Mouse (Mus musculus) layer of hippocampus, postnatal 10 days (tissue): Measurements from ENCODE around the gene Tbx20. TPM values are rescaled to one million over a fixed set of nuclear protein-coding genes. Genes with fewer than 3 reads are reported as not detected.
A peak's percentile ranks its signal among the peaks of the same experiment; 100 is the strongest.

Experiments used
- DNase-seq, 2 experiments: peaks; one replicate each; pipeline ENCODE4 v3.0.0; 2021; ENCODE audit warnings: low spot score in 2 of 2
- long read RNA-seq: library from polyadenylated mRNA; stranded (forward); transcript quantifications from one replicate; pipeline ENCODE4 v2.0.0, GENCODE M21; 2023
- total RNA-seq, 2 experiments: library from RNA; stranded (reverse); gene quantifications; 2 replicates each; pipeline ENCODE4 v1.2.3; 2021

Tbx20 gene
- total RNA-seq, result not detected
- long read RNA-seq, result 0 reads

GRCm38 (mm10) chr9:24774160-24774969, at the start of gene Tbx20:
Tbx20 (minus strand) TSS chr9:24774303.
- DNase-seq, result no peak

- no peak for DNase-seq
Measured at GRCm38 (mm10) chr9:24818511-24818910, 44.4 kb upstream of the Tbx20 start.

- peak in 1 of 2 experiments; percentile 5 for DNase-seq
Measured at GRCm38 (mm10) chr9:24812461-24812860, 38.4 kb upstream of the Tbx20 start.

GRCm38 (mm10) chr9:24792110-24792509, 18.0 kb upstream of the Tbx20 start:
- DNase-seq, result no peak

- DNase-seq, result no peak
Measured at GRCm38 (mm10) chr9:24789396-24789795, 15.3 kb upstream of the Tbx20 start.

GRCm38 (mm10) chr9:24782338-24782737, 8.2 kb upstream of the Tbx20 start:
- no peak for DNase-seq

GRCm38 (mm10) chr9:24780929-24781441, 6.9 kb upstream of the Tbx20 start:
- DNase-seq, result no peak

- no peak for DNase-seq
Measured at GRCm38 (mm10) chr9:24780391-24780928, 6.4 kb upstream of the Tbx20 start.

- DNase-seq, result no peak
Measured at GRCm38 (mm10) chr9:24779975-24780374, 5.9 kb upstream of the Tbx20 start.

GRCm38 (mm10) chr9:24778571-24778970, 4.5 kb upstream of the Tbx20 start:
- no peak for DNase-seq

- DNase-seq, result no peak
Measured at GRCm38 (mm10) chr9:24777961-24778360, 3.9 kb upstream of the Tbx20 start.

- no peak for DNase-seq
Measured at GRCm38 (mm10) chr9:24777176-24777895, 3.2 kb upstream of the Tbx20 start.

GRCm38 (mm10) chr9:24776487-24776886, 2.4 kb upstream of the Tbx20 start:
- DNase-seq, result no peak

GRCm38 (mm10) chr9:24775567-24775966, 1.5 kb upstream of the Tbx20 start:
- no peak for DNase-seq

- DNase-seq, result no peak
Measured at GRCm38 (mm10) chr9:24775001-24775400, 898 bp upstream of the Tbx20 start.

- no peak for DNase-seq
Measured at GRCm38 (mm10) chr9:24773669-24774068, 434 bp downstream of the Tbx20 start.

GRCm38 (mm10) chr9:24773171-24773570, 932 bp downstream of the Tbx20 start:
- no peak for DNase-seq

GRCm38 (mm10) chr9:24772431-24773120, 1.5 kb downstream of the Tbx20 start:
- no peak for DNase-seq

- no peak for DNase-seq
Measured at GRCm38 (mm10) chr9:24771713-24772112, 2.4 kb downstream of the Tbx20 start.

- no peak for DNase-seq
Measured at GRCm38 (mm10) chr9:24770941-24771405, 3.1 kb downstream of the Tbx20 start.
